In genomic region chr4:129382488-129382887, GRCm38 (mm10) we compare ENCODE assay signal across 19 mouse cellular contexts. TPM values are rescaled to one million over a fixed set of nuclear protein-coding genes. Genes with fewer than 3 reads are reported as not detected.
DNase-seq lines count a peak whose midpoint lies in the region; ATAC-seq lines count a peak whose summit lies in the region.
"Had no signal": no experiment of that assay in that cellular context is flagged by ENCODE, and none has a peak within 500 bp of the region (broad histone marks: within the 10 kb centered on the region; RNA-seq: fewer than 3 reads in every experiment).

No protein-coding gene starts in this region.

- H3K4me2 ChIP-seq in kidney, embryonic 15.5 days, result no peak overlapping the region
- no peak overlapping the region for H3K4me2 ChIP-seq in kidney, embryonic 16.5 days (replicated peaks; ENCODE audit: low read depth, low read length)
- H3K4me2 ChIP-seq: neural tube, embryonic 15.5 days had no signal

- H3K9me3 ChIP-seq in kidney, embryonic 15.5 days (replicated peaks), result no peaks in the 10 kb centered on the region
- no peaks in the 10 kb centered on the region for H3K9me3 ChIP-seq in kidney, embryonic 16.5 days (ENCODE audit: low read length)
- H3K9me3 ChIP-seq: neural tube, embryonic 15.5 days had no signal

- no peak for ATAC-seq in kidney, embryonic 15.5 days (replicated peaks; ENCODE audit: low FRiP score)
- ATAC-seq in kidney, embryonic 16.5 days (ENCODE audit: low FRiP score, low TSS enrichment), result no peak
- ATAC-seq: Patski had no signal

- no peaks in the 10 kb centered on the region for H3K36me3 ChIP-seq in kidney, embryonic 15.5 days
- no peaks in the 10 kb centered on the region for H3K36me3 ChIP-seq in kidney, embryonic 16.5 days (ENCODE audit: insufficient read depth, low read length)
- H3K36me3 ChIP-seq: neural tube, embryonic 15.5 days had no signal

- peaks cover 16% of the 10 kb centered on the region for H3K4me1 ChIP-seq in kidney, embryonic 15.5 days
- peaks cover 3% of the 10 kb centered on the region; the same call in 1 of the 2 replicates for H3K4me1 ChIP-seq in kidney, embryonic 16.5 days (ENCODE audit: insufficient read depth, low read length)

- 82% methylated on average over 2 of the region's 2 CpGs for WGBS in kidney, embryonic 15.5 days
- 90% methylated on average over 2 of the region's 2 CpGs for WGBS in kidney, embryonic 16.5 days

- peak; percentile 59 for DNase-seq in gastrocnemius, adult 18-20 months (ENCODE audit: low spot score)
- no peak for DNase-seq in gastrocnemius, postnatal 4 days (ENCODE audit: low spot score in 2 of 2)
- DNase-seq in ZHBTc4 (ENCODE audit: low read depth, low spot score), result peak; percentile 45
- DNase-seq in kidney, postnatal 36 days, result peak; percentile 23 to 51
- DNase-seq in thymus, postnatal 10 days (ENCODE audit: low spot score in 2 of 2), result no peak
- no peak for DNase-seq in right cerebral cortex, adult 2 months (ENCODE audit: low spot score in 2 of 2)
- DNase-seq: adrenal gland, postnatal 36 days; B cell, adult 2 months; cerebellum, adult 18-20 months; embryo, embryonic 11 days; right cerebral cortex, postnatal 14 days; thymus, adult 2 months had no signal

- H3K4me3 ChIP-seq in kidney, embryonic 15.5 days (replicated peaks), result no peak overlapping the region
- no peak overlapping the region for H3K4me3 ChIP-seq in kidney, embryonic 16.5 days (ENCODE audit: low read length)
- H3K4me3 ChIP-seq: erythroblast, embryonic 14.5 days; left cerebral cortex, adult 2 months; neural tube, embryonic 15.5 days had no signal

- no peak overlapping the region for H3K9ac ChIP-seq in kidney, embryonic 15.5 days
- no peak overlapping the region for H3K9ac ChIP-seq in kidney, embryonic 16.5 days (replicated peaks; ENCODE audit: low read length)
- H3K9ac ChIP-seq: neural tube, embryonic 15.5 days had no signal

- 0 out of 2 replicates have a peak overlapping the region, but pooled peaks have one; percentile 22 for H3K27ac ChIP-seq in kidney, embryonic 15.5 days
- H3K27ac ChIP-seq in kidney, embryonic 16.5 days (ENCODE audit: low read length), result no peak overlapping the region; the same call in 1 of the 2 replicates
- H3K27ac ChIP-seq: left cerebral cortex, adult 2 months; neural tube, embryonic 15.5 days had no signal

- H3K27me3 ChIP-seq in kidney, embryonic 15.5 days, result 0 out of 2 replicates have a peak, but pooled peaks cover 4% of the 10 kb centered on the region
- peaks cover 3% of the 10 kb centered on the region; the same call in 1 of the 2 replicates for H3K27me3 ChIP-seq in kidney, embryonic 16.5 days (ENCODE audit: insufficient read depth, low read length)
- H3K27me3 ChIP-seq: Patski had no signal

RNA-seq across cellular contexts. Expression of gene Zbtb8a, which starts 4.6 kb away (rescaled TPM):
- total RNA-seq in gastrocnemius, adult 18-20 months (2021), result under 1 TPM; 0.59 to 0.82 TPM
- total RNA-seq in gastrocnemius, postnatal 4 days (2021), result 1 to 10 TPM; 6.7 to 7.5 TPM
- polyA plus RNA-seq in kidney, embryonic 15.5 days (2015; fragmentation: Nextera tagmentation; extraction: Ambion mirVana), result 15.7 and 18.0 TPM in 2 replicates
- 17.2 and 18.4 TPM in 2 replicates for polyA plus RNA-seq in kidney, embryonic 16.5 days (2015; fragmentation: Nextera tagmentation; extraction: Ambion mirVana)

RNA-seq across cellular contexts. Expression of gene Zbtb8os, which starts 47.0 kb away (rescaled TPM):
- total RNA-seq in gastrocnemius, adult 18-20 months (2021), result 10 to 100 TPM; 24.9 to 30.2 TPM
- total RNA-seq in gastrocnemius, postnatal 4 days (2021), result 10 to 100 TPM; 28.2 to 28.8 TPM
- polyA plus RNA-seq in kidney, embryonic 15.5 days (2015; fragmentation: Nextera tagmentation; extraction: Ambion mirVana), result 46.9 and 47.5 TPM in 2 replicates
- 44.4 and 45.1 TPM in 2 replicates for polyA plus RNA-seq in kidney, embryonic 16.5 days (2015; fragmentation: Nextera tagmentation; extraction: Ambion mirVana)

RNA-seq across cellular contexts. Expression of gene Rbbp4, which starts 47.3 kb away (rescaled TPM):
- 10 to 100 TPM; 34.6 to 45.1 TPM for total RNA-seq in gastrocnemius, adult 18-20 months (2021)
- 100 to 1,000 TPM; 166 to 179 TPM for total RNA-seq in gastrocnemius, postnatal 4 days (2021)
- polyA plus RNA-seq in kidney, embryonic 15.5 days (2015; fragmentation: Nextera tagmentation; extraction: Ambion mirVana), result 430 and 490 TPM in 2 replicates
- 383 and 405 TPM in 2 replicates for polyA plus RNA-seq in kidney, embryonic 16.5 days (2015; fragmentation: Nextera tagmentation; extraction: Ambion mirVana)

RNA-seq across cellular contexts. Expression of gene Zbtb8b, which starts 58.2 kb away (rescaled TPM):
- total RNA-seq in gastrocnemius, adult 18-20 months (2021), result not detected
- total RNA-seq in gastrocnemius, postnatal 4 days (2021), result not detected
- 4.1 and 4.9 TPM in 2 replicates for polyA plus RNA-seq in kidney, embryonic 15.5 days (2015; fragmentation: Nextera tagmentation; extraction: Ambion mirVana)
- 5.7 and 5.8 TPM in 2 replicates for polyA plus RNA-seq in kidney, embryonic 16.5 days (2015; fragmentation: Nextera tagmentation; extraction: Ambion mirVana)
- total RNA-seq: hematopoietic stem cell, adult 5-6 weeks had no signal
- polyA plus RNA-seq: erythroblast, embryonic 14.5 days had no signal

Comparison
In these comparisons a context has a peak if more than half of its experiments do, and no peak if none do; other contexts are left out.
1. DNase-seq: peak in gastrocnemius, adult 18-20 months (single experiment), ZHBTc4 (single experiment) and kidney, postnatal 36 days (2 of 2); none in gastrocnemius, postnatal 4 days (0 of 2), thymus, postnatal 10 days (0 of 2) and right cerebral cortex, adult 2 months (0 of 2).
2. RNA of gene Zbtb8a, which starts 4.6 kb away (total RNA-seq): 6.7 to 7.5 TPM in gastrocnemius, postnatal 4 days; 0.59 to 0.82 TPM in gastrocnemius, adult 18-20 months; every median in the first group is over 4 times any median in the second.